Mouse (Mus musculus) hindbrain, embryonic 13.5 days (tissue): ENCODE results near the gene Ube2n. TPM values are rescaled to one million over a fixed set of nuclear protein-coding genes. Genes with fewer than 3 reads are reported as not detected.
A peak's percentile ranks its signal among the peaks of the same experiment; 100 is the strongest.

Source experiments
- ATAC-seq: fragments of 200-750 bp; cut with Nextera tagmentation; 2 replicates; pipeline ENCODE4 v1.8.0; 2017; ENCODE audit warnings: moderate TSS enrichment; ENCODE audit not compliant: low FRiP score
- H3K27ac ChIP-seq: fragments of 300-500 bp; sonication (generic); 2 replicates; pipeline ENCODE4 v1.5.1; 2015; ENCODE audit warnings: inconsistent platforms, mild to moderate bottlenecking, moderate library complexity
- H3K27me3 ChIP-seq: fragments of 300-500 bp; sonication (generic); 2 replicates; pipeline ENCODE4 v1.6.1; 2015; ENCODE audit warnings: mild to moderate bottlenecking, inconsistent platforms
- H3K36me3 ChIP-seq: fragments of 300-500 bp; sonication (generic); 2 replicates; pipeline ENCODE4 v1.6.1; 2015; ENCODE audit warnings: mild to moderate bottlenecking, inconsistent platforms
- H3K4me1 ChIP-seq: fragments of 300-500 bp; sonication (generic); replicated peaks from 2 replicates; pipeline ENCODE4 v1.6.1; 2015; ENCODE audit warnings: inconsistent platforms
- H3K4me2 ChIP-seq: fragments of 300-500 bp; sonication (generic); 2 replicates; pipeline ENCODE4 v1.6.1; 2015; ENCODE audit warnings: inconsistent platforms, mild to moderate bottlenecking, moderate library complexity
- H3K4me3 ChIP-seq: fragments of 300-500 bp; sonication (generic); 2 replicates; pipeline ENCODE4 v1.5.1; 2015; ENCODE audit warnings: mild to moderate bottlenecking, inconsistent platforms
- H3K9ac ChIP-seq: fragments of 300-500 bp; sonication (generic); 2 replicates; pipeline ENCODE4 v1.6.1; 2015; ENCODE audit warnings: mild to moderate bottlenecking, inconsistent platforms
- H3K9me3 ChIP-seq: fragments of 300-500 bp; sonication (generic); 2 replicates; pipeline ENCODE4 v1.6.1; 2016; ENCODE audit warnings: inconsistent platforms
- WGBS: fragments of 180-500 bp; shearing (Covaris S2); methylation state at CpG from one replicate; pipeline ENCODE4 v1.1.7; 2015; 5-methylcytosine and 5-hydroxymethylcytosine counted together
- polyA plus RNA-seq: library from polyadenylated mRNA; unstranded; fragments of >200 nt; fragmentation: Nextera tagmentation; extraction: Ambion mirVana; gene quantifications from 2 replicates; pipeline ENCODE4 v1.2.1, GENCODE M21; 2015

The Ube2n gene
- polyA plus RNA-seq, 1 experiment from 2014 or later: 411 TPM

DNA sequence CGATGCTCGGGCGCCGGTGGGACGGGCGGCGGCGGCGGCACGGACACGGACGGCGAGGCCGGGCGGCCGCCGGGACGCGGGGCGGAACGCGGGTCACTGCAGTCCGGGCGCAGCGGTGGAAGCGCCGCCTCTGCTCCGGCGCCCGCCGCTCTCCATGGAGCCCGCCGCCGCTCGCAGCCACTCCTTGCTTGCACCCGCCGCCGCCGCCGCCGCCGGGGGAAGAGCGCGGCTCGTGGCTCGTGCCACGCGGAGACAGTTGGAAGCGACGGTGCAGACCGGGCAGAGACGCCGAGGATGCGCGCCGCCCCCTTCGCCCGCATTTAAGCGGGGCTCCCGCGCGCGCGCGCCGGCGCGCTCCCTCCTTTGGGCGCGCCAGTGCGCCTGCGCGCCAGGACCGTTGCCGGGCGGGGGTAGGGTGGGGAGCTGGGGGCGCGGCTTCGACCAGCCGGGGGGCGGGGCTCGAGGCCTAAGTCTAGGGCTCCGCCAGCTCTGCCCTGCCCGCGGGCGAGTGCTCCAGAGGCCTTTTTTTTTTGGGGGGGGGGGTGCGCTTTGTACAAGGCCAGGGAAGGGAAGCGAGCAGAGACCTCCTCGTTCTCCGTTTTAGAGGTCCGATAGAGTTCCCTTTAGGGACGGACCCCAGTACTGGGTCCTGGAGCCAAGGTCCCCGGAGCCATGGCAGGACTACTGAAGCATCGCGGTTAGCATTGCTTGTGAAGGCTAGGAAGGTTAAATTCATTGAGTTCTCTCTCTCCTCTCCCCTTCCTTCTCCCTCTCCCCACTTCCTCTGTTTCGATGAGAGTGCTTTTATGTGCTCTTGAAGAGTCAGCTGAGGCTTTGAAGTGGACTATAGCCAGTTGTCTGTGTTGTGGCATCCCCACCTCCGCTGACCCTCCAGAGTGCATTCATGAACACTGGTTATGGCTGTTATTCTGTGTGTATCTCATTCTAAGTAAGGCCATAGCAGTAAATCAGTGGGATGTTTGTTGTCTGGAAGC lies 49.2 kb downstream of the Ube2n start, which contains the start of gene Nudt4:
Gene Nudt4 (minus strand): TSS at position 296 of the 995 bp plus-strand sequence.
- Histone ChIP-seq H3K4me1 (peaks cover 44% of the 10 kb centered on the region), H3K36me3 (no peaks in the 10 kb centered on the region), H3K27ac (peak within 1 kb of the TSS; percentile 95), H3K9me3 (no peaks in the 10 kb centered on the region), H3K9ac (peak within 1 kb of the TSS; percentile 94), H3K4me3 (peak within 1 kb of the TSS; percentile 90), H3K27me3 (no peaks in the 10 kb centered on the region), H3K4me2 (peak within 1 kb of the TSS; percentile 88)
- WGBS: 3% methylated on average over 61 of the region's 97 CpGs
- ATAC-seq: peak; percentile 96

DNA sequence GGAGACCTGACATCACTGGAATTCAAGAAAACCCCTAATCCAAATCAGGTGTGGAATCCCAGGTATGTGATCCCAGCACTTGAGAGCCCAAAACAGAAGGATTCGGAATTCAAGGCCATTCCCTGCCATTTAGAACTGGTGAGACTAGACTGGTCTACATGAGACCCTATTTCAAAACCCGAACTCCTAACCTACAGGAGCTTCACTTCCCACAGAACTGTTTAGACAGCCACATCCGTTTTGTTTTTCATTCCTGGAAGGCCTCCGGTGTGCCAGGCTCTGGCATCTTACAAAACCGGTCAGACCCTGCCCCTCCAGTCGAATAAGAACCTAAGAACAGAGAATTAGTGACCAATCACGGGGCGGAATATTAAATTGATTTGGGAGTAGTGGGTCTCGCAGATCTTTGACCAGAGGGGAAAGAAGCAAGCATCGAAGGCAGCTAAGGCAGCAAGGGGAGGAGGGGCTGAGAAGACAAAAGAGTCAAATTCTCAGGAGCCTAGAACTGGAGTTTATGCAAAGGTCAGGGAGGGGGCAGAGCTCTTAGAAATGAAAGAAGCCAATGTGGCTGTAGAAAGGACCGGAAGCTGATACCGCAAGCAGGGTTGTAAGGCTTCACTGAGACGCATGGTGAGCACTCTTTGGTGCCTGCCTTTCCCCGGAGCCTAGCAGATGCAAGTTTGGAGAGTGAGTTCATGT lies 50.4 kb downstream of the Ube2n start:
- Histone ChIP-seq H3K36me3 (no peaks in the 10 kb centered on the region), H3K9me3 (no peaks in the 10 kb centered on the region), H3K4me3 (no peak overlapping the region), H3K4me2 (no peak overlapping the region), H3K27me3 (no peaks in the 10 kb centered on the region), H3K27ac (no peak overlapping the region), H3K9ac (no peak overlapping the region), H3K4me1 (peaks cover 36% of the 10 kb centered on the region)
- no peak for ATAC-seq
- WGBS: 20% methylated on average over 14 of the region's 14 CpGs

DNA sequence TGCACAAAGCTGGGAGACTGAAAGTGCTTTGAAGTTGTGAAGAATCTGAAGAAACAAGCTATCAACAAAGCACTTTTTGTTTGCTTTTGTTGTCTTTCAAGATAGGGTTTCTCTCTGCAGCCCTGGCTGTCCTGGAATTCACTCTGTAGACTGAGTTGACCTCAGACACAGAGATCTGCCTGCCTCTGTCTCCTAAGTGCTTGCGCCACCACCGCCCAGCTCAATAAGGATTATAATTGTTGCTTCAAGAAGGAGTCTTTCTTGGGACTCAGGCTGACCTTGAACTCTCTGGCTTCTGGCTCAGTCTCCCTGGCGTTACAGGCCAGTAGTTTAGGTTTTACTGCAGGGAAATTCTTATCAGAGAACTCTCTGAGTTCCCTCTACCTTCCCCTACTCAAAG lies 51.8 kb downstream of the Ube2n start:
- WGBS: 91% methylated on average over 3 of the region's 3 CpGs
- Histone ChIP-seq H3K9ac (no peak overlapping the region), H3K4me1 (peaks cover 23% of the 10 kb centered on the region), H3K4me3 (no peak overlapping the region), H3K36me3 (no peaks in the 10 kb centered on the region), H3K27me3 (no peaks in the 10 kb centered on the region), H3K4me2 (no peak overlapping the region), H3K27ac (no peak overlapping the region), H3K9me3 (no peaks in the 10 kb centered on the region)
- no peak for ATAC-seq

DNA sequence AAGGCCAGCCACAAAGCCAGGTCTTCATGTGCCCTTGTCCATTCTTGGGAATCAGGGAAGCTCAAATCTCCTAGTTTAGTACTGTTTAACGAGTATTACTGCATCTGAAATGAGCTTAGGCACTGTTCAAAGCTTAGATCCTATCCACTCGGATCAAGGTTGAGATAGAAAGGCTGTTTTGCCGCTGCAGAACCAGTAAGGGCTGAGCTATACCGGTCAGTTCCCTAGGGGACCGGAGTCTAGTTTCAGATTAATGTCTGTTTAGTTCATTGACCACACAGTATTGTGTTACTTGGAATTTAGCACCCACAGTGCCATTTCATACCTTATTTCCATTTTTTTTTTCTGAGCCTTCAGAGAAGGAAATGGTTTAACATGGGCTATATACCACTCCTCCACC lies 52.6 kb downstream of the Ube2n start:
- no peak overlapping the region for H3K9ac ChIP-seq
- 77% methylated on average over 5 of the region's 5 CpGs for WGBS
- H3K4me3 ChIP-seq: no peak overlapping the region
- no peaks in the 10 kb centered on the region for H3K36me3 ChIP-seq
- H3K4me1 ChIP-seq: peaks cover 15% of the 10 kb centered on the region
- no peak overlapping the region for H3K4me2 ChIP-seq
- no peak overlapping the region for H3K27ac ChIP-seq
- H3K27me3 ChIP-seq: no peaks in the 10 kb centered on the region
- no peaks in the 10 kb centered on the region for H3K9me3 ChIP-seq
- no peak for ATAC-seq

DNA sequence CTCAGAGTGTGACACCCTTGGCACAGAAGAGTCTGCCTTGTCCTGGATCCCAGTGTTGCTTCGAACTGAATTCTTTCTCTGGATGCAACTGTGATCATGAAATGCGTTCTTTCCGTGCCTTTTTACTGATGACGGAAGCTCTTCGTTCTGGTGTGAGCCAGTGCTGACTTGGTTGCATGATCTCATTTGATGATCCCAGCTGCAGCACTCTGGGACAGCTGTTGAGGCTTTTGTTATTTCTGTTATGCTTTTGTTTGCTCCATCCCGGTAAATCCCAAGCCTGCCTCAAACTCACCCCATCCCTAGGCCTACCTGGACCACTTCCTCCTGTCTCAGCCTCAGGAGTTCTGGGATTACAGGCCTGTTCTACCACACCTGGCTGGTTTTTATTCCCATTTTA lies 53.1 kb downstream of the Ube2n start:
- Histone ChIP-seq H3K9me3 (no peaks in the 10 kb centered on the region), H3K4me3 (no peak overlapping the region), H3K27ac (no peak overlapping the region), H3K27me3 (no peaks in the 10 kb centered on the region), H3K4me1 (peaks cover 11% of the 10 kb centered on the region), H3K4me2 (no peak overlapping the region), H3K9ac (no peak overlapping the region), H3K36me3 (no peaks in the 10 kb centered on the region)
- no peak for ATAC-seq
- 85% methylated on average over 6 of the region's 6 CpGs for WGBS

DNA sequence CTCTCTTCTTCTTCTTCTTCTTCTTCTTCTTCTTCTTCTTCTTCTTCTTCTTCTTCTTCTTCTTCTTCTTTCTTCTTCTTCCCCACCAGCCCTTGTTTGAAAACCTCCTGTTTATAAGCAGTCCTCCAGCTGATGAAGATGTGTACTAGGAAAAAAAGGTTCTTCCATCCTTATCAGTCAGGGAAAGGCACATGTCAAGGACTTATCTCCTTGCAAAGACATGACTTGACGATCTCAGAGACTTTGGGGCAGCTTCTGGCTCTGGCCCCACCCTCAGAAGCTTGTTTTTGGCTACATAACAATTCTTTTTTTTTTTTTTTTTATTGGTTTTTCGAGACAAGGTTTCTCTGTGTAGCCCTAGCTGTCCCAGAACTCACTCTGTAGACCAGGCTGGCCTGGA lies 54.5 kb downstream of the Ube2n start:
- 72% methylated on average over 2 of the region's 2 CpGs for WGBS
- H3K27ac ChIP-seq: no peak overlapping the region
- H3K9ac ChIP-seq: no peak overlapping the region
- no peaks in the 10 kb centered on the region for H3K27me3 ChIP-seq
- no peaks in the 10 kb centered on the region for H3K9me3 ChIP-seq
- no peak overlapping the region for H3K4me2 ChIP-seq
- peaks cover 9% of the 10 kb centered on the region for H3K4me1 ChIP-seq
- no peak overlapping the region for H3K4me3 ChIP-seq
- ATAC-seq: no peak
- H3K36me3 ChIP-seq: no peaks in the 10 kb centered on the region

DNA sequence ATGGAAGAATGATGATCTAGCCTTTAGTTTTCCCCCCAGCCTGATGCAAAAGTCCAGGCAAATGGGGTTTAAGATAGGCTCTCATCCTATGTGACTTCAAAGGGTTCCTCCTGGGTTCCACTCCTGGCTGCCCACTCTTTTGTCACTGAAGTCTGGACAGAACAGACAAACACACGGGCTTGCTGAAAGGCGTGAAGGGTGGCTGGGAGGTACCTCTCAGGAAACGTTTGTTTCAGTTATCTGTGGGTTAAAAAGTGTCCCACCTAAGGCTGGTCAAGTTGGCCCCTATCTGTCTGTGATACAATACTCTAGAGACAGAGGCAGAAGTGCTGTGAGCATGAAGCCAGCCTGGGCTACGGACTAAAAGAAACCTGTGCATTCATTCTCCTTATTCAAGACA lies 60.0 kb downstream of the Ube2n start:
- H3K4me1 ChIP-seq: peaks cover 15% of the 10 kb centered on the region
- H3K9me3 ChIP-seq: no peaks in the 10 kb centered on the region
- H3K4me3 ChIP-seq: no peak overlapping the region
- no peak overlapping the region for H3K27ac ChIP-seq
- 84% methylated on average over 4 of the region's 4 CpGs for WGBS
- H3K4me2 ChIP-seq: no peak overlapping the region
- ATAC-seq: no peak
- H3K36me3 ChIP-seq: no peaks in the 10 kb centered on the region
- no peaks in the 10 kb centered on the region for H3K27me3 ChIP-seq
- H3K9ac ChIP-seq: no peak overlapping the region

DNA sequence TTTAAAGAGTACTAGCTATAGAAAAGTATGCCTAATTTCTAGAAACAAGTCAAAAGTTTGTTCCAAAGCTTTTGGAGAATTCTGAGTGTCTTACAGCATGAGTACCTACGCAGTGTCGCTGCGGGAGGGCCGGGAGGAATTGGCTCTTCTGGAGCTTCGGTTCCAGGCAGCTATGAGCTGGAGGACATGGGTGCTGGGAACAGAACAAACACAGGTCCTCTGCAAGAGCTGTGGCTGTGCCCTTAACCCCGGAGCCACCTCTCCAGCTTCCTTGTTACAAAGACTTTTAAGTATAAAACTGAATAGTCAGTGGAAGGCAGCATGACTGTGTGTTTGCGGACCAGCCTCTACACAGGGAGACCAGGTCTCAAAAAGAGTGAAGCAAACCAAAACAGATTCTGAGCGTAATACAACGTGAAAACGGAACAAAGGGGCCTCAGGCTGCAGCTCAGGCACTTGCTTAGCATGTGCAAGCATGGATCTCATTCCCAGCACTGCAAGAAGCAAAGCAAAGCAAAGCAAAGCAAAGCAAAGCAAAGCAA lies 61.0 kb downstream of the Ube2n start:
- 80% methylated on average over 10 of the region's 10 CpGs for WGBS
- no peaks in the 10 kb centered on the region for H3K9me3 ChIP-seq
- H3K27ac ChIP-seq: no peak overlapping the region
- no peak overlapping the region for H3K4me2 ChIP-seq
- H3K36me3 ChIP-seq: no peaks in the 10 kb centered on the region
- H3K9ac ChIP-seq: no peak overlapping the region
- peaks cover 15% of the 10 kb centered on the region for H3K4me1 ChIP-seq
- no peak overlapping the region for H3K4me3 ChIP-seq
- H3K27me3 ChIP-seq: no peaks in the 10 kb centered on the region
- no peak for ATAC-seq

DNA sequence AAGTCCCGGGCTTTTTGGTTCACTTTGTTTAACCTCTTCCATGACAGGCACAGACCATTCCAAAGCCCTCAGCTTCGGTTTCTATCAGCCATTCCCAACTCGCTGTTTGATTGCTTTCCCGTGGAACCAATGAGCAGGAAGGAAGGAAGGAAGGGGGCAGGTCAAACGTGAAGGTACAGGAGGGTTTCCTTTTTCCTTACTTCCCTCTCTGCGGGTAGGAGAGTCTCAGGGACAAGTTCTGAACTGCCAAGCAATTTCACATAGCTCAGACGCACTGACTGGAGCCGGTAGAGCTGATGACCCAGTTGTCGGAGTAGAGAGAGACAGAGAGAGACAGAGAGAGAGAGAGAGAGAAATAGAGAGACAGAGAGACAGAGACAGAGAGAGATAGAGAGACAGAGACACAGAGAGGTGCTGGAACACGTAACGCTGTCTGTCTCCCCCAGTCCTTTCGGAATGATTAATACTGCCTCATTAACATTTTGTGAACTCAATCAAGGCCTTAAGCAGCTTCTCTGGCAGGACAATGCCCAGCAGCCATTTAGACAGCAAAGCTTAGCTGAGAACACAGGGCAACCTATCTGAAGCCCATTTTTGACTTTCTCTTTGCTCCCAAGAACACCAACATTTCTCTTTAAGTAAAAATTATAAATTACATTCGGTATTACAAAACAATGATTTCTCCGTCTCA lies 62.1 kb downstream of the Ube2n start:
- H3K9ac ChIP-seq: no peak overlapping the region
- no peaks in the 10 kb centered on the region for H3K9me3 ChIP-seq
- peak overlapping the region; percentile 44; the same call in 1 of the 2 replicates for H3K27ac ChIP-seq
- 46% methylated on average over 14 of the region's 14 CpGs for WGBS
- no peak overlapping the region for H3K4me3 ChIP-seq
- no peaks in the 10 kb centered on the region for H3K27me3 ChIP-seq
- no peaks in the 10 kb centered on the region for H3K36me3 ChIP-seq
- H3K4me1 ChIP-seq: peaks cover 15% of the 10 kb centered on the region
- 0 out of 2 replicates have a peak, but pooled peaks have one; percentile 54 for ATAC-seq
- H3K4me2 ChIP-seq: 0 out of 2 replicates have a peak overlapping the region, but pooled peaks have one; percentile 10

DNA sequence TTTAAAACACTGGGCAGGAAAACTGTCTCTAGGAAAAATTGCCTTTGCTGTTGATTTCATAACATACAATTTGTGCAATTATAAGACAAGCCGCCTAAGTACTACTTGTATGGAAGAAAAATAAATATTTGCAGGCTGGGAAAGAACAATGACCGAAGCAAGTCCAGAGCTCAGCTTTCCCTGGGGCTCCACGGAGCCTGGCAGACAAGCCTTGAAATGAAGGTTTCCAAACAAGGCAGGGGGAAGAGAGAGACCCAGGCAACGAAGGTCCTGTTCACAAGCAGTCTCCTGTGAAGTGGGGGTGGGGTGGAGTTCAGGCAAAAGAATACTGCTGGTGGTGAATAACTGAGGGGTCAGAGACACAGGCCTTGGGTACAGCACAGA lies 62.6 kb downstream of the Ube2n start:
- H3K9me3 ChIP-seq: no peaks in the 10 kb centered on the region
- 21% methylated on average over 4 of the region's 4 CpGs for WGBS

DNA sequence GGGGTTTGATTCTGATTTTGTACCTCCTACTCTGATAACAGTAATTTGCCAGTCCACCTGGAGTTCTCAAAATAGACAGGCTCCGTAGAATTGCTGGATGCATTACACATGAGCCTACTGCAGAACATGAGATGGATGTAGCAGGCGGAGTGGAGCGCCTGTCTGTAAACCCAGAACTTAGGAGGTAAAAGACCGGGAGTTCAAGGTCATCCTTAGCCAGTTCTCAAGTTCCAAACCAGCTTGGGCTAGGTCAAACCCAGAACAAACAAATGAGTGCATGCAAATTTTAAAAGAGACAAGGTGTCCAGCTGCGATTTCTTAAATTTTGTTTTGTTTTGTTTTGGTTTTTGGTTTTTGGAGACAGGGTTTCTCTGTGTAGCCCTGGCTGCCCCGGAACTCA lies 70.6 kb downstream of the Ube2n start:
- Histone ChIP-seq H3K4me3 (no peak overlapping the region), H3K27ac (no peak overlapping the region), H3K4me1 (no peaks in the 10 kb centered on the region), H3K27me3 (no peaks in the 10 kb centered on the region), H3K9ac (no peak overlapping the region), H3K36me3 (no peaks in the 10 kb centered on the region), H3K4me2 (no peak overlapping the region), H3K9me3 (no peaks in the 10 kb centered on the region)
- no peak for ATAC-seq
- WGBS: 91% methylated on average over 6 of the region's 6 CpGs

More for the DNA sequence above, 62.6 kb downstream of the Ube2n start:
- no peaks in the 10 kb centered on the region for H3K27me3 ChIP-seq
- 0 out of 2 replicates have a peak, but pooled peaks have one; percentile 24 for ATAC-seq
- peaks cover 15% of the 10 kb centered on the region for H3K4me1 ChIP-seq
- H3K36me3 ChIP-seq: no peaks in the 10 kb centered on the region
- H3K9ac ChIP-seq: no peak overlapping the region
- no peak overlapping the region for H3K4me3 ChIP-seq
- no peak overlapping the region; the same call in 1 of the 2 replicates for H3K27ac ChIP-seq
- no peak overlapping the region for H3K4me2 ChIP-seq
